Mouse (Mus musculus): ENCODE measurements around the gene Arhgap19. TPM values are rescaled to one million over a fixed set of nuclear protein-coding genes. Genes with fewer than 3 reads are reported as not detected.

Gene Arhgap19
- polyA plus RNA-seq, 1 experiment from 2014 or later: 27.8 TPM

GRCm38 (mm10) chr19:41841105-41841750, 39.4 kb upstream of the Arhgap19 start:
- Histone ChIP-seq H3K4me3 (no peak overlapping the region), H3K4me2 (replicated peaks) (no peak overlapping the region), H3K9ac (replicated peaks) (no peak overlapping the region), H3K27me3 (0 out of 2 replicates have a peak, but pooled peaks cover 6% of the 10 kb centered on the region), H3K36me3 (no peaks in the 10 kb centered on the region), H3K9me3 (no peaks in the 10 kb centered on the region), H3K27ac (replicated peaks) (no peak overlapping the region), H3K4me1 (peaks cover 8% of the 10 kb centered on the region)
- no peak for ATAC-seq (ENCODE audit: low FRiP score, low read depth)
- 81% methylated on average over 7 of the region's 7 CpGs for WGBS

- Histone ChIP-seq H3K4me1 (peaks cover 16% of the 10 kb centered on the region), H3K4me2 (replicated peaks) (no peak overlapping the region), H3K9ac (replicated peaks) (no peak overlapping the region), H3K27me3 (0 out of 2 replicates have a peak, but pooled peaks cover 6% of the 10 kb centered on the region), H3K36me3 (no peaks in the 10 kb centered on the region), H3K9me3 (no peaks in the 10 kb centered on the region), H3K4me3 (no peak overlapping the region), H3K27ac (replicated peaks) (no peak overlapping the region)
- no peak for ATAC-seq (ENCODE audit: low FRiP score, low read depth)
- 95% methylated on average over 3 of the region's 3 CpGs for WGBS
Measured at GRCm38 (mm10) chr19:41839685-41840084, 37.8 kb upstream of the Arhgap19 start.

- H3K27me3 ChIP-seq: 0 out of 2 replicates have a peak, but pooled peaks cover 6% of the 10 kb centered on the region
- WGBS: 91% methylated on average over 6 of the region's 6 CpGs
Measured at GRCm38 (mm10) chr19:41838808-41839207, 37.0 kb upstream of the Arhgap19 start.

GRCm38 (mm10) chr19:41837917-41838261, 36.0 kb upstream of the Arhgap19 start:
- Histone ChIP-seq H3K9ac (replicated peaks) (no peak overlapping the region), H3K9me3 (no peaks in the 10 kb centered on the region), H3K36me3 (no peaks in the 10 kb centered on the region), H3K4me3 (no peak overlapping the region), H3K4me2 (replicated peaks) (no peak overlapping the region), H3K27ac (replicated peaks) (no peak overlapping the region), H3K27me3 (peaks cover 14% of the 10 kb centered on the region), H3K4me1 (peaks cover 20% of the 10 kb centered on the region)
- WGBS: 75% methylated on average over 4 of the region's 4 CpGs
- no peak for ATAC-seq (ENCODE audit: low FRiP score, low read depth)

More at GRCm38 (mm10) chr19:41838808-41839207, 37.0 kb upstream of the Arhgap19 start:
- H3K9ac ChIP-seq (replicated peaks): no peak overlapping the region
- no peak overlapping the region for H3K27ac ChIP-seq (replicated peaks)
- H3K36me3 ChIP-seq: no peaks in the 10 kb centered on the region
- no peak for ATAC-seq (ENCODE audit: low FRiP score, low read depth)
- H3K4me3 ChIP-seq: no peak overlapping the region
- no peaks in the 10 kb centered on the region for H3K9me3 ChIP-seq
- peaks cover 16% of the 10 kb centered on the region for H3K4me1 ChIP-seq
- H3K4me2 ChIP-seq (replicated peaks): no peak overlapping the region

GRCm38 (mm10) chr19:41837194-41837916, 35.5 kb upstream of the Arhgap19 start:
- 73% methylated on average over 9 of the region's 9 CpGs for WGBS
- Histone ChIP-seq H3K36me3 (no peaks in the 10 kb centered on the region), H3K27ac (replicated peaks) (no peak overlapping the region), H3K4me2 (replicated peaks) (no peak overlapping the region), H3K4me1 (peaks cover 26% of the 10 kb centered on the region), H3K9me3 (no peaks in the 10 kb centered on the region), H3K4me3 (no peak overlapping the region), H3K27me3 (peaks cover 20% of the 10 kb centered on the region), H3K9ac (replicated peaks) (no peak overlapping the region)
- no peak for ATAC-seq (ENCODE audit: low FRiP score, low read depth)

GRCm38 (mm10) chr19:41836719-41837118, 34.9 kb upstream of the Arhgap19 start:
- H3K4me1 ChIP-seq: peaks cover 32% of the 10 kb centered on the region
- 53% methylated on average over 3 of the region's 3 CpGs for WGBS
- no peaks in the 10 kb centered on the region for H3K36me3 ChIP-seq
- H3K27ac ChIP-seq (replicated peaks): no peak overlapping the region
- no peak for ATAC-seq (ENCODE audit: low FRiP score, low read depth)
- H3K9me3 ChIP-seq: no peaks in the 10 kb centered on the region
- H3K4me2 ChIP-seq (replicated peaks): no peak overlapping the region
- no peak overlapping the region for H3K9ac ChIP-seq (replicated peaks)
- no peak overlapping the region for H3K4me3 ChIP-seq
- peaks cover 26% of the 10 kb centered on the region for H3K27me3 ChIP-seq

GRCm38 (mm10) chr19:41835816-41836215, 34.0 kb upstream of the Arhgap19 start:
- Histone ChIP-seq H3K4me2 (replicated peaks) (peak overlapping the region; percentile 28), H3K36me3 (no peaks in the 10 kb centered on the region), H3K27me3 (peaks cover 30% of the 10 kb centered on the region), H3K4me1 (peaks cover 39% of the 10 kb centered on the region), H3K27ac (replicated peaks) (peak overlapping the region; percentile 52), H3K9ac (replicated peaks) (no peak overlapping the region), H3K9me3 (no peaks in the 10 kb centered on the region), H3K4me3 (no peak overlapping the region)
- WGBS: 3% methylated on average over 6 of the region's 6 CpGs
- ATAC-seq (ENCODE audit: low FRiP score, low read depth): peak; percentile 48; the same call in 1 of the 2 replicates

- Histone ChIP-seq H3K27me3 (peaks cover 33% of the 10 kb centered on the region), H3K4me2 (replicated peaks) (peak overlapping the region; percentile 28; the same call in 1 of the 2 replicates), H3K27ac (replicated peaks) (no peak overlapping the region), H3K36me3 (no peaks in the 10 kb centered on the region), H3K9ac (replicated peaks) (no peak overlapping the region), H3K4me1 (peaks cover 43% of the 10 kb centered on the region), H3K4me3 (no peak overlapping the region), H3K9me3 (no peaks in the 10 kb centered on the region)
- 39% methylated on average over 6 of the region's 6 CpGs for WGBS
- ATAC-seq (ENCODE audit: low FRiP score, low read depth): no peak
Measured at GRCm38 (mm10) chr19:41835407-41835806, 33.6 kb upstream of the Arhgap19 start.

- no peak overlapping the region for H3K9ac ChIP-seq (replicated peaks)
- no peaks in the 10 kb centered on the region for H3K36me3 ChIP-seq
- WGBS: 67% methylated on average over 13 of the region's 13 CpGs
- ATAC-seq (ENCODE audit: low FRiP score, low read depth): no peak
- H3K4me3 ChIP-seq: peak overlapping the region; percentile 79
- H3K4me2 ChIP-seq (replicated peaks): peak overlapping the region; percentile 98
- peaks cover 33% of the 10 kb centered on the region for H3K27me3 ChIP-seq
- H3K27ac ChIP-seq (replicated peaks): 0 out of 2 replicates have a peak overlapping the region, but pooled peaks have one; percentile 30
- no peaks in the 10 kb centered on the region for H3K9me3 ChIP-seq
- peaks cover 45% of the 10 kb centered on the region for H3K4me1 ChIP-seq
Measured at GRCm38 (mm10) chr19:41832501-41833201, 30.8 kb upstream of the Arhgap19 start.

GRCm38 (mm10) chr19:41831718-41832391, 30.0 kb upstream of the Arhgap19 start:
- H3K4me3 ChIP-seq: peak overlapping the region; percentile 79
- 4% methylated on average over 14 of the region's 14 CpGs for WGBS
- no peaks in the 10 kb centered on the region for H3K9me3 ChIP-seq
- peak overlapping the region; percentile 98 for H3K4me2 ChIP-seq (replicated peaks)
- H3K36me3 ChIP-seq: no peaks in the 10 kb centered on the region
- peak overlapping the region; percentile 29; the same call in 1 of the 2 replicates for H3K9ac ChIP-seq (replicated peaks)
- H3K4me1 ChIP-seq: peaks cover 45% of the 10 kb centered on the region
- H3K27ac ChIP-seq (replicated peaks): 0 out of 2 replicates have a peak overlapping the region, but pooled peaks have one; percentile 20
- peaks cover 29% of the 10 kb centered on the region for H3K27me3 ChIP-seq
- no peak for ATAC-seq (ENCODE audit: low FRiP score, low read depth)

- Histone ChIP-seq H3K36me3 (no peaks in the 10 kb centered on the region), H3K27ac (replicated peaks) (peak overlapping the region; percentile 92; the same call in 1 of the 2 replicates), H3K9me3 (no peaks in the 10 kb centered on the region), H3K9ac (replicated peaks) (peak overlapping the region; percentile 88), H3K4me1 (peaks cover 42% of the 10 kb centered on the region), H3K4me3 (peak overlapping the region; percentile 79), H3K4me2 (replicated peaks) (peak overlapping the region; percentile 98), H3K27me3 (peaks cover 28% of the 10 kb centered on the region)
- 1% methylated on average over 19 of the region's 19 CpGs for WGBS
- ATAC-seq (ENCODE audit: low FRiP score, low read depth): no peak
Measured at GRCm38 (mm10) chr19:41831101-41831570, 29.3 kb upstream of the Arhgap19 start.

Data from midbrain, embryonic 12.5 days (tissue).